Mouse (Mus musculus) limb, embryonic 11.5 days (tissue): ENCODE measurements around the gene Fermt3. TPM values are rescaled to one million over a fixed set of nuclear protein-coding genes. Genes with fewer than 3 reads are reported as not detected.
A peak's percentile ranks its signal among the peaks of the same experiment; 100 is the strongest.

ENCODE experiments used
- ATAC-seq: fragments of 200-750 bp; cut with Nextera tagmentation; 2 replicates; pipeline ENCODE4 v1.8.0; 2017; ENCODE audit warnings: low read depth; ENCODE audit not compliant: insufficient number of reproducible peaks, low FRiP score, low TSS enrichment
- DNase-seq: peaks from one replicate; pipeline ENCODE4 v3.0.0-alpha.2; 2015; ENCODE audit warnings: low spot score
- H3K27ac ChIP-seq: fragments of 300-500 bp; sonication (generic); replicated peaks from 2 replicates; pipeline ENCODE4 v1.5.1; 2014; ENCODE audit warnings: low read depth, mild to moderate bottlenecking, low read length
- H3K27me3 ChIP-seq: fragments of 300-500 bp; sonication (generic); 2 replicates; pipeline ENCODE4 v1.6.1; 2014; ENCODE audit warnings: mild to moderate bottlenecking, low read length, mixed read lengths; ENCODE audit not compliant: control insufficient read depth, insufficient read depth
- H3K36me3 ChIP-seq: fragments of 300-500 bp; sonication (generic); 2 replicates; pipeline ENCODE4 v1.6.1; 2014; ENCODE audit warnings: mild to moderate bottlenecking, low read length, moderate library complexity, mixed read lengths; ENCODE audit not compliant: control insufficient read depth, insufficient read depth
- H3K4me1 ChIP-seq: fragments of 300-500 bp; sonication (generic); 2 replicates; pipeline ENCODE4 v1.6.1; 2014; ENCODE audit warnings: low read length, mixed read lengths; ENCODE audit not compliant: control insufficient read depth, insufficient read depth
- H3K4me2 ChIP-seq: fragments of 300-500 bp; sonication (generic); 2 replicates; pipeline ENCODE4 v1.6.1; 2014; ENCODE audit warnings: low read depth, mild to moderate bottlenecking, moderate library complexity; ENCODE audit not compliant: severe bottlenecking
- H3K4me3 ChIP-seq: fragments of 300-500 bp; sonication (generic); 2 replicates; pipeline ENCODE4 v1.5.1; 2014; ENCODE audit warnings: low read depth, low read length
- H3K9ac ChIP-seq: fragments of 300-500 bp; sonication (generic); 2 replicates; pipeline ENCODE4 v1.6.1; 2014; ENCODE audit warnings: mild to moderate bottlenecking, low read length
- H3K9me3 ChIP-seq: fragments of 300-500 bp; sonication (generic); 2 replicates; pipeline ENCODE4 v1.6.1; 2016; ENCODE audit warnings: low read length; ENCODE audit not compliant: control insufficient read depth
- WGBS: fragments of 180-500 bp; shearing (Covaris S2); extraction: QIAGEN DNeasy Blood & Tissue Kit; methylation state at CpG from one replicate; pipeline ENCODE4 v1.1.7; 2014; 5-methylcytosine and 5-hydroxymethylcytosine counted together
- polyA plus RNA-seq: library from polyadenylated mRNA; unstranded; fragments of >200 nt; fragmentation: Nextera tagmentation; extraction: Ambion mirVana; gene quantifications from 2 replicates; pipeline ENCODE4 v1.2.1, GENCODE M21; 2014

The Fermt3 gene
- 7.1 and 7.3 TPM in 2 replicates for polyA plus RNA-seq

DNA sequence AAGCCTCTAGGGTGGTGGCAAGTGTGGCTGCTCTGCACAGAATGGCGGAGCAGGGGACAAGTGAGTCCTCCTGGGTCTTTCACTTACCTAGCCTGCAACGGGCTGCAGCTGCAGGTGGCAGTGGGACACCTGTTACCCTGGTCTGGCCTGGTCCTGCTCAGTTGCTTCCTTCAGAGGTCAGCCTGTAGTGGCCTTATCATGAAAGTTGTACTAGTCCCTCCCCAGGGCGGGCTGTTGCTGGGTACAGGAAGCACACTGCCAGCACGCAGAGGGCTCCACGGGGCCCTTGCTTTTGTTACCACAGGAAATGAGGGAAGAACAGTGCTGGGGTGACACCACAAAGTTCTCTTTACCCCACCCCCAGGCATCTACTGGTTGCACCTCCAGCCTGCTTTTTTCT, at the start of gene Fermt3:
Gene Fermt3, minus strand, starts transcription at position 279 of the 400 bp plus-strand sequence.
- Histone ChIP-seq H3K36me3 (peaks cover 30% of the 10 kb centered on the region), H3K27ac (no peak within 1 kb of the TSS), H3K4me1 (no peaks in the 10 kb centered on the region), H3K9ac (no peak within 1 kb of the TSS), H3K4me3 (no peak within 1 kb of the TSS; the same call in 1 of the 2 replicates), H3K4me2 (no peak within 1 kb of the TSS), H3K27me3 (no peaks in the 10 kb centered on the region), H3K9me3 (no peaks in the 10 kb centered on the region)
- no peak for DNase-seq
- 79% methylated on average over 5 of the region's 5 CpGs for WGBS
- no peak for ATAC-seq

GRCm38 (mm10) chr19:7068136-7068535, 48.9 kb upstream of the Fermt3 start:
- Histone ChIP-seq H3K9me3 (no peaks in the 10 kb centered on the region), H3K27me3 (peaks cover 11% of the 10 kb centered on the region), H3K27ac (no peak overlapping the region), H3K4me3 (no peak overlapping the region), H3K9ac (no peak overlapping the region), H3K36me3 (no peaks in the 10 kb centered on the region), H3K4me1 (peaks cover 45% of the 10 kb centered on the region), H3K4me2 (peak overlapping the region; percentile 10; the same call in 1 of the 2 replicates)
- DNase-seq (peak; percentile 93), ATAC-seq (peak; percentile 42; the same call in 1 of the 2 replicates)
- under 1% methylated on average over 14 of the region's 14 CpGs for WGBS

DNA sequence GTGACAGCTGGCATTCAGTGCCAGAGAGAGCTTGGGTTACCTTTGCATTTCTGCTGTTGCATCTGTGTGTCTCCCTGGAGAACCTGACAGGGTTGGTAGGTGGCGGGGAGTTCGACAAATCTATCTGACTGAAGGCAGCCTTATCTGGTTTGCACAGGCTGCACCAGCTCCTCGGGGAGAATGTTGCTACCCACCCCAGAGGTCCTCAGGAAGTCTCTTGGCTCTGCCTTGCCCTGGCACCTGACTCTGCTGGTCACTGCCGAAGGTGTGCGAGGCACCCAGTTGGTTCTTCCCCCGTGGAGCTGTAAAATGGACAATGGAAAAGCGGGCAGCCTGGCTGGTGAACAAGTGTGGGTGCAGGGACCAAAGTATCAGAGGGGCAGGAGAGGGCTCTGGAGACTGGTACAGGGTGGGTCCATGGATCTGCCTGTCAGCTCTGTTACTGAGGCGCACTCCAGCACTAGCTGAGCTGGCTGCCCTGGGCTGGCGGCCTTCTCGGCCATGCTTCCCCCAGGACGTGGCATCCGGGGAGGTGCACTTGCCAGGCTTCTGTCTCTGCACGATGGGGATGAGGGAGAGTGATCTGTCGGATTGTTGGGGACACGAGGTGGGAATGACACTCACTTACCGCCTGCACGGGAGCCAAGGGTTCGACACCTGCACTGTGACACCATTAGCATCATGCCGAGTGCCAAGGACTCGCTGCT, 48.2 kb upstream of the Fermt3 start:
- Histone ChIP-seq H3K4me1 (peaks cover 45% of the 10 kb centered on the region), H3K36me3 (no peaks in the 10 kb centered on the region), H3K9me3 (no peaks in the 10 kb centered on the region), H3K27ac (no peak overlapping the region), H3K4me2 (no peak overlapping the region), H3K27me3 (peaks cover 11% of the 10 kb centered on the region), H3K4me3 (no peak overlapping the region), H3K9ac (no peak overlapping the region)
- no peak for DNase-seq
- no peak for ATAC-seq
- 41% methylated on average over 20 of the region's 20 CpGs for WGBS

GRCm38 (mm10) chr19:7066828-7067342, 47.6 kb upstream of the Fermt3 start:
- WGBS: 29% methylated on average over 8 of the region's 8 CpGs
- H3K36me3 ChIP-seq: no peaks in the 10 kb centered on the region
- H3K9me3 ChIP-seq: no peaks in the 10 kb centered on the region
- H3K4me3 ChIP-seq: no peak overlapping the region
- H3K27ac ChIP-seq: no peak overlapping the region
- peaks cover 11% of the 10 kb centered on the region for H3K27me3 ChIP-seq
- DNase-seq: no peak
- peaks cover 45% of the 10 kb centered on the region for H3K4me1 ChIP-seq
- H3K9ac ChIP-seq: peak overlapping the region; percentile 34; the same call in 1 of the 2 replicates
- no peak for ATAC-seq
- no peak overlapping the region for H3K4me2 ChIP-seq

DNA sequence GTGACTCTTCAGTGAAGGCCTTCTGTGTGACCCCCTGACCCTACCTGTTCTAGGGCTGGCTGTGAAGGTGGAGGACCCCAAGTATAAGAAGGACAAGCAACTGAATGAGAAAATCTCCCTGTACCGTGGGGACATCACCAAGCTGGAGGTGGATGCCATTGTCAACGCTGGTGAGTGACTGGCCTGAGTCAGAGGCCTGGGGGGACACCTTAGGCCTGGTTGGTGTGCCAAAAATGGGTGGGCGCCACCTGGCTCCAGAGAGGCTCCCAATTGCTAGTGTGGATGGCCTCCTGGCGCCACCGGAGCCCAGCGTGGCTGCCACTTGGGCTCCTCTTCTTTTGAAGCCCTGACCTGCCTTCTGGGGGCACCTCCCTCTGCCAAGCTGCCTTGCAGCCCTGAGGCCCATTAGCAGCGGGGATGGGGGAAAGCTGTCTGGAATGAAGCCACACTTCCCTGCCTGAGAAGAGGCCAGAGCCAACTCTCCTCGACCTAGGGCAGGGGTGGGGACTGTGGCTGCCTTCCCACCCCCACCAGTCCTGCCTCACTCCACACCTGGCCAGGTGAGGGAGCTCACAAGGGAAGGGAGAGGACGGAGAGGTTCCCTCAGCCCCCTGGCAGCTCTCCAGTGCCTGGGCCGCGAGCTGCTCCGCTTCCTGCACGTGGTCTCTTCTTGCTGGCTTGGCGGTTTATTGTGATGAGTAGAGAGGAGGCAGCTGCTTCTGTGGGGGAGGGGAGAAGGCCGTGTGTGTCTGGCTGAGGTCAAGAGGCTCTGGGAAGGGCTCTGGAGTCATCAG, 47.0 kb upstream of the Fermt3 start:
- Histone ChIP-seq H3K9me3 (no peaks in the 10 kb centered on the region), H3K4me2 (no peak overlapping the region), H3K4me3 (no peak overlapping the region), H3K27ac (no peak overlapping the region), H3K27me3 (peaks cover 11% of the 10 kb centered on the region), H3K9ac (peak overlapping the region; percentile 34), H3K4me1 (peaks cover 45% of the 10 kb centered on the region), H3K36me3 (no peaks in the 10 kb centered on the region)
- WGBS: 35% methylated on average over 15 of the region's 15 CpGs
- no peak for ATAC-seq
- no peak for DNase-seq

DNA sequence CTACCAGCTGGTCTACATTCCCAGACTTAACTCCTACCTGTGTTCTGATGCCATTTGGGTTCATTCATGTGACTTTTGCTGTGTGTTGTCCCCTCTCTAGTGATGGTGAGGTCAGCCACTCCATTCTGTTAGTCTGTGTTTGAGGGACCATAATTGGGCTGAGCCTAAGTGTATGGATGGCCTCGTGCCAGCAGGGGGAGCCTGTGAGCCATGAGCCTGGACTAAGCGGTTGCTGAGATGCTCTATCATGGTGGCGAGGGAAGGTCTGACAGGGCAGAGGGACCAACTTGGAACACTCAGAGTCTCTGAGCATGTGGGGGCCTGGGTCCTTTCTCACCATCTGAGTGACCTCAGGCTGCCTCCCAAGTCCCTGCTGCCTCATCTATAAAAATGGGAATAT, 45.3 kb upstream of the Fermt3 start:
- Histone ChIP-seq H3K4me3 (no peak overlapping the region), H3K4me2 (no peak overlapping the region), H3K4me1 (peaks cover 31% of the 10 kb centered on the region), H3K9me3 (no peaks in the 10 kb centered on the region), H3K27ac (no peak overlapping the region), H3K9ac (no peak overlapping the region), H3K36me3 (no peaks in the 10 kb centered on the region), H3K27me3 (peaks cover 11% of the 10 kb centered on the region)
- DNase-seq (peak; percentile 94), ATAC-seq (peak; percentile 38; the same call in 1 of the 2 replicates)
- WGBS: 0% methylated on average over 3 of the region's 3 CpGs

- 87% methylated on average over 8 of the region's 8 CpGs for WGBS
- Histone ChIP-seq H3K9me3 (no peaks in the 10 kb centered on the region), H3K27ac (no peak overlapping the region), H3K27me3 (peaks cover 10% of the 10 kb centered on the region), H3K4me3 (no peak overlapping the region), H3K4me1 (peaks cover 19% of the 10 kb centered on the region; the same call in 1 of the 2 replicates), H3K9ac (no peak overlapping the region), H3K36me3 (no peaks in the 10 kb centered on the region), H3K4me2 (no peak overlapping the region)
- DNase-seq: no peak
- no peak for ATAC-seq
These were observed 43.6 kb upstream of the Fermt3 start for GRCm38 (mm10) chr19:7062916-7063315.

DNA sequence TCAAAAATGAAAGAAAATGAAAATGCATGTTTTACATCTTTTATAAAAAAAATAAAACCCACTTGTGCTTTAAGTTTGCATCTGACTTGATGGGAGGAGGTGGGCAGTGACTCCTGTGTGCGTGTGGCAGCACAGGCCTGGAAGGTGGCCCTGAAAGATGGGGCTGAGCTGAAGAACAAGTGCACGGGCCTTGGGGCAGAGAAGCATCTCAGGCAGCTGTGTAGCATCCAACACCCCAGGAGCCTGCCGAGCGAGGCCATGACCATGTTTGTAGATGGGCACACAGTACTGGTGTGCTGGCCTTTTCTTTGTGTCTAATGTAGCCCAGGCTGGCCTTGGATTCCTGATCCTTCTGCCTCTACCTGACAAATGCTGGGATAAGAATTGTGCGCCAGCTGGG, 42.8 kb upstream of the Fermt3 start:
- Histone ChIP-seq H3K9me3 (no peaks in the 10 kb centered on the region), H3K27ac (no peak overlapping the region), H3K4me2 (no peak overlapping the region), H3K27me3 (peaks cover 5% of the 10 kb centered on the region), H3K9ac (no peak overlapping the region), H3K36me3 (no peaks in the 10 kb centered on the region), H3K4me3 (no peak overlapping the region), H3K4me1 (peaks cover 20% of the 10 kb centered on the region; the same call in 1 of the 2 replicates)
- DNase-seq (no peak), ATAC-seq (no peak)
- 84% methylated on average over 5 of the region's 5 CpGs for whole genome bisulfite sequencing
